Mouse (Mus musculus) hindlimb bud, embryonic 11.5 days (tissue): Measurements from ENCODE around the gene Itga1.

Experiments used
- DNase-seq: peaks from one replicate; pipeline ENCODE4 v3.0.0-alpha.2; 2012; ENCODE audit warnings: low read depth, low spot score; ENCODE audit errors: extremely low spot score

Gene Itga1

GRCm38 (mm10) chr13:115100381-115101177 lies 1.2 kb downstream of the Itga1 start:
- DNase-seq = peak; percentile 12

DNA sequence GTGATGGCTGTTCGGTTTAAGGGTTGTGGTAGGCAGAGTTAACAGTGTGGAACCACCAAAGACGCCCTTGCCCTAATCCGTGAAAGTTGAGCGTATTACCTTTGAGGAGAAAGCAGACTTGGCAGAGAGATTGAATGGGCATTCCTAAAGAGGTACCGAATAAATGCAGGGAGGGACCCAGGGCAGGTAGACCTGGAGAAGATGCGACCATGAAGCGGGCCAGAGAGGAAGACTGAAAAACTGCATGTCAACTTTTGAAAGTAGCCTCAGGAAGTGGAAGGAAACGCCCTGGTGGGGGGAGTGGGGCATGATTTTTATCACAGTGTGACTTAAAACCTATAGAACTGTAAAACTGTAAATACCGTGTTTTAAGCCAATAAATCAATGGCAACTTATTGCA lies 2.4 kb downstream of the Itga1 start:
- DNase-seq = no peak

DNA sequence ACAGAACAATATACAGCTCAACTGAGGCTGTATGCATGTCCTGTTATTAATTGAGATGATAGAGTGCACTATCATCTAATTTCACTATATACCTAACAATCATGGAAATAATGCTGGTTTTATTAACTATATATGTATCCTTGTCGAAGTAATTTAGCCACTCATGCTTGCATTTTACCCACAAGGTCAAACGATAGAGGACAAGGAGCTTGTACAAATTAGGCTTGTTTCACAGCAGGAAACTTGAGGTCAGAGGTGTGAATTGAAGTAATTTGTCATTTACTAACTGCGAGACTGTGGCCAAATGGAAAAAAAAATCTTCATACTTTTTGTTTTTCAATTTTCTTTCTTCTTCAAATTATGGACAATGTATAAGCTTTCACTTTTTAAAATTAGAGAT lies 3.5 kb downstream of the Itga1 start:
- no peak for DNase-seq

GRCm38 (mm10) chr13:115096965-115097364 lies 4.8 kb downstream of the Itga1 start:
- no peak for DNase-seq

DNA sequence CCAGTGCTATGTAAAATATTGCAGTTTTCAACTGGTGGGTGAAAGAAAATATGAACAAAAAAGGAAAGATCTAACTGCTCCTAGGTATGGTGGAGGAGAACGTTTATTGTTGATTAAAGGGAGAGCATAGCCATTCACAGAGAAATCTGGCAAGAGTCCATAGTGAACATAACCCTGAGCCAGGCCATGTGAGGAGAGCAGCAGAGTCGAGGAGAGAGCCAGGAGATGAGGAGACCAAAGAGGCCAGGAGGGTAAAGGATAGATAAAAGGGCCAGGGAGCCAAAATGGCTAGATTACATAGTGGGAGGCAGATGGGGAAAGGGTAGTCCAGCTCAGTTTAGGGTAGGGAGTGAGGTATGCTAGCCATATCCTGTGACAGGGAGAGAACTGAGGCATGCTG lies 5.5 kb downstream of the Itga1 start:
- DNase-seq = no peak

DNA sequence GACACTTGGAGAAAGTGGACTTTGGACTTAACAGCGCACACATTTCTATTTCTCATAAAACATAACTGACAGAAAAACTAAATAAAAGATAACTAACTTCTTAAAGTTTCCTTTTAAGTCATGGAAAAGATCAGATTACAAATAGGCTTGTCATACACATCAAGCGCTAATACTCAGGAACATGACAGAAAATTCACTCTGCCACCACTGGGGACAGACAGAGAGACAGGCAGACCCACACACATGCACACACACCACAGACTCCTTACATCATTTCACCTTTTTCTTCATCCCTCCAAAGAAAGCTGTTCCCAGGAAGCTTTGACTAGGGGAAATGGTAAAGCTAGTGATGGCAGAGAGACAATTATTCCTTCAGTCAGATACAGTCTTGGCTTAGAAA lies 6.4 kb downstream of the Itga1 start:
- DNase-seq = no peak

DNA sequence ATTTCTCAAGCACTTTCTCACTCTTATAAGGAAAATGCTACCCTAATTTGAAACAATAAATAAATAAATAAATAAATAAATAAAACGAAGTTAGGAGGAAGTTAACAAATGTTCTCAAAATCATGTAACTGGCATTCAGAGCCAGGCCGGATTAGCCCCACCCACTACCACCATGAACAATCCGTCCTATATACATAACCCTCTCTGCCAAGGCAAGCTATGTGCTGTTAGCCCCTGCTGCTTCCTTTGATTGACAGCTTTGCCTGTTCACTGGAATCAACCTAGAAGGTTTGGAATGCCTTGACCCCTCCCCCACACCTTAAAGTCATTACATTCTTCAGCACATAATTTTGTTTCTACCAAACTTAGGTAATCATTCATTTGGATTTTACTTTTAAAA lies 10.3 kb downstream of the Itga1 start:
- DNase-seq = no peak

GRCm38 (mm10) chr13:115090977-115091445 lies 10.8 kb downstream of the Itga1 start:
- no peak for DNase-seq

- DNase-seq = peak; percentile 62
Measured at GRCm38 (mm10) chr13:115090069-115090976, 11.4 kb downstream of the Itga1 start, which contains the start of gene Pelo. Pelo (minus strand) TSS chr13:115090186.

DNA sequence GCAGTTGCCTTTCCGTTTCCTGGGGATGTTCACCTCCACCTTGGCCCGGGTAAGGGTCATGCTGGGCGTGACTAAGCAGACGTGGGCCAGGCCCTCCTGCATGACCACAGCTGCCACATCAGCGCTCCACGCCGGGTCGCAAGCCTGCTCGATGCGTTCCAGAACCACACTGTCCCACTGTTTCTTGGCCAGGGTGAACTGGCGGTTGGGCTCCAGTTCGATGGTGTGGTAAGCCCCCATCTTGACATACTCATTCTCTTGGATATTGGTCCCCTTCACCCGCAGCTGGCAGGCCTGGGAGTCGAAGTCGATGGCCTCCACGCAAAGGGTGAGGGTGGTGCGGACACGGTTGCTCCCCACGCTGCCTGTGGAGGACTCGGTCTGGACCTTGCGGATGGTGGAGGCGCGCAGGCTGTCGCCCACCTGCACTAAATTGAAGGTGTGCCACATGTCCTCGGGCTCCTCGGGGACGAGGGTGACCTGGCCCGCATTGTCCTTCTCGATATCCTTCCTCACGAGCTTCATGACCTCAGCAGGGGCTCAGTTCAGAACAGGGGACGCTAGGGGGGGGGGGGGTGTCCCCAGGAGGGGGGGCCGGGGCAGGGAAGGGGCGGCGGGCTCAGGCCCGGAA lies 12.3 kb downstream of the Itga1 start:
- no peak for DNase-seq

- no peak for DNase-seq
Measured at GRCm38 (mm10) chr13:115089020-115089394, 12.8 kb downstream of the Itga1 start.

DNA sequence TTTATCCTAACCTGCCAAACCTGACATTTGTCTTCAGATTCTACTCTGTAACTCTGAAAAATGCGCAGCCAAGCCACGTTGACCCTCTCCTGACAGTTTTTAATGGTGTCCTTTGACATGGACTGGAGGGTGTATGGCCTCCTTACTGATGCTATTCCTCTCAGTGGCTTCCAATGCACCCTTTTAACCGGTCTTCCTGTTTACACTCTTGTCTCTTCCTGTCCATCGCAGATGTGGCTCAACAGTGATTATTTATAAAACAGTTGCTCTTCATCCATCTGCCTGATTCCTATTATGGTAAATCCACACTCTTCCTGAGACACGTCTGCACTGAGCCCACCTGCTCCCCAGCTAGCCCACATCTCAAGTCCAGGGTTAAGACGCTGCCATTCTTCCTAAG lies 15.8 kb downstream of the Itga1 start:
- DNase-seq = no peak

- no peak for DNase-seq
Measured at GRCm38 (mm10) chr13:115082339-115082738, 19.4 kb downstream of the Itga1 start.

- no peak for DNase-seq
Measured at GRCm38 (mm10) chr13:115079996-115080585, 21.7 kb downstream of the Itga1 start.

- no peak for DNase-seq
Measured at GRCm38 (mm10) chr13:115078997-115079685, 22.6 kb downstream of the Itga1 start.

- DNase-seq = no peak
Measured at GRCm38 (mm10) chr13:115077346-115078134, 24.2 kb downstream of the Itga1 start.

- DNase-seq = no peak
Measured at GRCm38 (mm10) chr13:115072386-115072785, 29.4 kb downstream of the Itga1 start.

- DNase-seq = no peak
Measured at GRCm38 (mm10) chr13:115071431-115071830, 30.3 kb downstream of the Itga1 start.

- no peak for DNase-seq
Measured at GRCm38 (mm10) chr13:115067968-115068330, 33.8 kb downstream of the Itga1 start.
